Mouse (Mus musculus) G1E (cell line): ENCODE results near the gene Lama4.

Experiments
- CTCF ChIP-seq: IDR thresholded peaks from 2 replicates; pipeline ENCODE4 v1.5.1; 2012; ENCODE audit warnings: low read depth, low read length, inconsistent platforms, mixed read lengths
- GATA1 ChIP-seq: IDR thresholded peaks from 2 replicates; pipeline ENCODE4 v1.6.1; 2012; ENCODE audit warnings: borderline replicate concordance, low read length, inconsistent platforms, mixed read lengths
- TAL1 ChIP-seq: conservative IDR thresholded peaks from 2 replicates; pipeline ENCODE4 v1.6.1; 2012; ENCODE audit warnings: low read depth, low read length, inconsistent platforms, mixed read lengths

DNA sequence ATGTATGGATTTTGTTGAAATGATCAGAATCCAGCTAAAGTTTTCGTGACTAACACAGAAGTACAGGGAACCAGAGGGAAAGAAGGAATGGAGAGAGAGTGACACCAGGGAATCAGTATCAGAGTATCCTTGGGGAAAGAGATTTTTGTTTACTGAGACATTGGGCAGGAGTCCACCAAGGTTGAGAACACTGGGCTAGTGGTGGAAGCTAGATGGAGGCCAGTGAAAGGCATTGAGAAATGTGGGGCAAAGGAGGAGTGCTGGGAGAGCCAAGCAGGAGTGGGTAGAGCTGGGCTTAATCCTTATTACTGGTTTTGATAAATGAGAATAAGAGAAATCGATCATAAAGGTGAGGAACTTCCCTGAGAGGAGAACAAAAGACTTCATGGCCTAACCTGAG is 4.2 kb downstream of the Lama4 start:
- TF ChIP-seq CTCF (no peak), TAL1 (no peak), GATA1 (no peak)
